Mouse (Mus musculus): Measurements from ENCODE around the gene Rab43. TPM values are rescaled to one million over a fixed set of nuclear protein-coding genes. Genes with fewer than 3 reads are reported as not detected.
A peak's percentile ranks its signal among the peaks of the same experiment; 100 is the strongest.

Rab43 gene
- polyA plus RNA-seq, 1 experiment = 49.5 TPM

- WGBS = 87% methylated on average over 7 of the region's 7 CpGs
- DNase-seq = no peak
- Histone ChIP-seq H3K4me3 (ENCODE audit: insufficient read depth, low read depth, low read length) (no peak overlapping the region), H3K4me1 (ENCODE audit: control insufficient read depth, insufficient read depth, low read length) (peaks cover 4% of the 10 kb centered on the region; the same call in 1 of the 2 replicates), H3K36me3 (ENCODE audit: control insufficient read depth, insufficient read depth, low read length) (no peaks in the 10 kb centered on the region), H3K27me3 (replicated peaks; ENCODE audit: control insufficient read depth, insufficient read depth, low read length) (no peaks in the 10 kb centered on the region), H3K27ac (ENCODE audit: insufficient read depth, low read depth, low read length) (no peak overlapping the region)
- TF ChIP-seq CTCF (conservative IDR thresholded peaks at IDR 0.05; ENCODE audit: insufficient read depth, insufficient read length, low read depth, low read length) (no peak), POLR2A (IDR thresholded peaks at IDR 0.05; ENCODE audit: low read depth, low read length) (no peak)
Observed at GRCm38 (mm10) chr6:87802462-87802861, 9.5 kb downstream of the Rab43 start.

GRCm38 (mm10) chr6:87799576-87799975 lies 12.4 kb downstream of the Rab43 start:
- no peak overlapping the region for H3K4me3 ChIP-seq (ENCODE audit: insufficient read depth, low read depth, low read length)
- no peak for TF ChIP-seq CTCF (conservative IDR thresholded peaks at IDR 0.05; ENCODE audit: insufficient read depth, insufficient read length, low read depth, low read length)
- no peak for DNase-seq
- H3K27ac ChIP-seq (ENCODE audit: insufficient read depth, low read depth, low read length) = no peak overlapping the region
- no peaks in the 10 kb centered on the region for H3K27me3 ChIP-seq (replicated peaks; ENCODE audit: control insufficient read depth, insufficient read depth, low read length)
- no peaks in the 10 kb centered on the region; the same call in 1 of the 2 replicates for H3K4me1 ChIP-seq (ENCODE audit: control insufficient read depth, insufficient read depth, low read length)
- 89% methylated on average over 6 of the region's 6 CpGs for WGBS
- H3K36me3 ChIP-seq (ENCODE audit: control insufficient read depth, insufficient read depth, low read length) = no peaks in the 10 kb centered on the region

- no peaks in the 10 kb centered on the region; the same call in 1 of the 2 replicates for H3K36me3 ChIP-seq (ENCODE audit: control insufficient read depth, insufficient read depth, low read length)
Observed at GRCm38 (mm10) chr6:87797321-87797720, 14.6 kb downstream of the Rab43 start.

GRCm38 (mm10) chr6:87796251-87796880 lies 15.6 kb downstream of the Rab43 start:
- WGBS = 96% methylated on average over 6 of the region's 6 CpGs
- no peak overlapping the region for H3K27ac ChIP-seq (ENCODE audit: insufficient read depth, low read depth, low read length)
- DNase-seq = no peak
- no peak overlapping the region for H3K4me3 ChIP-seq (ENCODE audit: insufficient read depth, low read depth, low read length)
- H3K4me1 ChIP-seq (ENCODE audit: control insufficient read depth, insufficient read depth, low read length) = no peaks in the 10 kb centered on the region; the same call in 1 of the 2 replicates
- TF ChIP-seq POLR2A (IDR thresholded peaks at IDR 0.05; ENCODE audit: low read depth, low read length) = no peak
- TF ChIP-seq CTCF (conservative IDR thresholded peaks at IDR 0.05; ENCODE audit: insufficient read depth, insufficient read length, low read depth, low read length) = no peak
- H3K27me3 ChIP-seq (replicated peaks; ENCODE audit: control insufficient read depth, insufficient read depth, low read length) = no peaks in the 10 kb centered on the region
- no peaks in the 10 kb centered on the region; the same call in 1 of the 2 replicates for H3K36me3 ChIP-seq (ENCODE audit: control insufficient read depth, insufficient read depth, low read length)

More at GRCm38 (mm10) chr6:87797321-87797720, 14.6 kb downstream of the Rab43 start:
- 11% methylated on average over 2 of the region's 2 CpGs for WGBS
- Histone ChIP-seq H3K27me3 (replicated peaks; ENCODE audit: control insufficient read depth, insufficient read depth, low read length) (no peaks in the 10 kb centered on the region), H3K4me3 (ENCODE audit: insufficient read depth, low read depth, low read length) (no peak overlapping the region), H3K27ac (ENCODE audit: insufficient read depth, low read depth, low read length) (no peak overlapping the region), H3K4me1 (ENCODE audit: control insufficient read depth, insufficient read depth, low read length) (no peaks in the 10 kb centered on the region; the same call in 1 of the 2 replicates)
- no peak for TF ChIP-seq CTCF (conservative IDR thresholded peaks at IDR 0.05; ENCODE audit: insufficient read depth, insufficient read length, low read depth, low read length)
- TF ChIP-seq POLR2A (IDR thresholded peaks at IDR 0.05; ENCODE audit: low read depth, low read length) = no peak
- peak; percentile 51 for DNase-seq

GRCm38 (mm10) chr6:87795385-87796150 lies 16.4 kb downstream of the Rab43 start:
- Histone ChIP-seq H3K36me3 (ENCODE audit: control insufficient read depth, insufficient read depth, low read length) (no peaks in the 10 kb centered on the region; the same call in 1 of the 2 replicates), H3K4me1 (ENCODE audit: control insufficient read depth, insufficient read depth, low read length) (no peaks in the 10 kb centered on the region; the same call in 1 of the 2 replicates), H3K27ac (ENCODE audit: insufficient read depth, low read depth, low read length) (no peak overlapping the region), H3K4me3 (ENCODE audit: insufficient read depth, low read depth, low read length) (no peak overlapping the region), H3K27me3 (replicated peaks; ENCODE audit: control insufficient read depth, insufficient read depth, low read length) (no peaks in the 10 kb centered on the region)
- TF ChIP-seq POLR2A (IDR thresholded peaks at IDR 0.05; ENCODE audit: low read depth, low read length) (no peak), CTCF (conservative IDR thresholded peaks at IDR 0.05; ENCODE audit: insufficient read depth, insufficient read length, low read depth, low read length) (no peak)
- WGBS = 80% methylated on average over 6 of the region's 6 CpGs
- no peak for DNase-seq

- no peaks in the 10 kb centered on the region for H3K27me3 ChIP-seq (replicated peaks; ENCODE audit: control insufficient read depth, insufficient read depth, low read length)
- H3K4me1 ChIP-seq (ENCODE audit: control insufficient read depth, insufficient read depth, low read length) = peaks cover 1% of the 10 kb centered on the region; the same call in 1 of the 2 replicates
- TF ChIP-seq POLR2A (IDR thresholded peaks at IDR 0.05; ENCODE audit: low read depth, low read length) = no peak
- TF ChIP-seq CTCF (conservative IDR thresholded peaks at IDR 0.05; ENCODE audit: insufficient read depth, insufficient read length, low read depth, low read length) = no peak
- H3K4me3 ChIP-seq (ENCODE audit: insufficient read depth, low read depth, low read length) = no peak overlapping the region
- H3K27ac ChIP-seq (ENCODE audit: insufficient read depth, low read depth, low read length) = no peak overlapping the region
- no peaks in the 10 kb centered on the region; the same call in 1 of the 2 replicates for H3K36me3 ChIP-seq (ENCODE audit: control insufficient read depth, insufficient read depth, low read length)
- WGBS = 95% methylated on average over 10 of the region's 10 CpGs
- DNase-seq = no peak
Observed at GRCm38 (mm10) chr6:87793821-87794510, 18.0 kb downstream of the Rab43 start.
